Mouse (Mus musculus) stomach, embryonic 15.5 days (tissue): Measurements from ENCODE around the gene Parp1. TPM values are rescaled to one million over a fixed set of nuclear protein-coding genes. Genes with fewer than 3 reads are reported as not detected.
A peak's percentile ranks its signal among the peaks of the same experiment; 100 is the strongest.
"Not testable (repeated sequence)": the region's sequence is repeated elsewhere in the genome, so short reads cannot be mapped to it uniquely, and the experiment has no call there.

ENCODE experiments used
- ATAC-seq: fragments of 200-750 bp; cut with Nextera tagmentation; 2 replicates; pipeline ENCODE4 v1.8.0; 2017; ENCODE audit warnings: low read depth, moderate number of reproducible peaks, moderate TSS enrichment; ENCODE audit not compliant: insufficient read depth, low FRiP score
- H3K27ac ChIP-seq: fragments of 300-500 bp; sonication (generic); 2 replicates; pipeline ENCODE4 v1.5.1; 2015; ENCODE audit warnings: mild to moderate bottlenecking, inconsistent platforms
- H3K27me3 ChIP-seq: fragments of 300-500 bp; sonication (generic); replicated peaks from 2 replicates; pipeline ENCODE4 v1.6.1; 2015; ENCODE audit warnings: inconsistent platforms
- H3K36me3 ChIP-seq: fragments of 300-500 bp; sonication (generic); 2 replicates; pipeline ENCODE4 v1.6.1; 2015; ENCODE audit warnings: inconsistent platforms
- H3K4me1 ChIP-seq: fragments of 300-500 bp; sonication (generic); 2 replicates; pipeline ENCODE4 v1.6.1; 2015; ENCODE audit warnings: inconsistent platforms
- H3K4me2 ChIP-seq: fragments of 300-500 bp; sonication (generic); 2 replicates; pipeline ENCODE4 v1.6.1; 2015; ENCODE audit warnings: mild to moderate bottlenecking, inconsistent platforms
- H3K4me3 ChIP-seq: fragments of 300-500 bp; sonication (generic); replicated peaks from 2 replicates; pipeline ENCODE4 v1.5.1; 2015; ENCODE audit warnings: inconsistent platforms
- H3K9ac ChIP-seq: fragments of 300-500 bp; sonication (generic); 2 replicates; pipeline ENCODE4 v1.6.1; 2015; ENCODE audit warnings: inconsistent platforms
- H3K9me3 ChIP-seq: fragments of 300-500 bp; sonication (generic); 2 replicates; pipeline ENCODE4 v1.6.1; 2016; ENCODE audit warnings: inconsistent platforms
- WGBS: fragments of 180-500 bp; shearing (Covaris S2); methylation state at CpG from one replicate; pipeline ENCODE4 v1.1.7; 2015; 5-methylcytosine and 5-hydroxymethylcytosine counted together
- polyA plus RNA-seq: library from polyadenylated mRNA; unstranded; fragments of >200 nt; fragmentation: Nextera tagmentation; extraction: Ambion mirVana; gene quantifications from 2 replicates; pipeline ENCODE4 v1.2.1, GENCODE M21; 2015

Parp1 gene
- polyA plus RNA-seq, 1 experiment from 2014 or later, result 113 TPM

- H3K4me2 ChIP-seq, result no peak overlapping the region
- no peaks in the 10 kb centered on the region for H3K27me3 ChIP-seq
- H3K9me3 ChIP-seq, result no peaks in the 10 kb centered on the region
- H3K4me1 ChIP-seq, result no peaks in the 10 kb centered on the region; the same call in 1 of the 2 replicates
- 58% methylated on average over 4 of the region's 4 CpGs for WGBS
- no peak overlapping the region for H3K27ac ChIP-seq
- no peak; the same call in 1 of the 2 replicates for ATAC-seq
- no peak overlapping the region for H3K9ac ChIP-seq
- H3K36me3 ChIP-seq, result peaks cover 19% of the 10 kb centered on the region
- no peak overlapping the region for H3K4me3 ChIP-seq
Measured at GRCm38 (mm10) chr1:180604579-180604978, 35.9 kb downstream of the Parp1 start.

GRCm38 (mm10) chr1:180606106-180606505, 37.4 kb downstream of the Parp1 start:
- Histone ChIP-seq H3K27ac (no peak overlapping the region), H3K9me3 (no peaks in the 10 kb centered on the region), H3K4me3 (no peak overlapping the region), H3K36me3 (0 out of 2 replicates have a peak, but pooled peaks cover 8% of the 10 kb centered on the region), H3K27me3 (no peaks in the 10 kb centered on the region), H3K9ac (no peak overlapping the region), H3K4me2 (no peak overlapping the region), H3K4me1 (no peaks in the 10 kb centered on the region; the same call in 1 of the 2 replicates)
- WGBS, result 30% methylated on average over 3 of the region's 3 CpGs
- no peak for ATAC-seq

DNA sequence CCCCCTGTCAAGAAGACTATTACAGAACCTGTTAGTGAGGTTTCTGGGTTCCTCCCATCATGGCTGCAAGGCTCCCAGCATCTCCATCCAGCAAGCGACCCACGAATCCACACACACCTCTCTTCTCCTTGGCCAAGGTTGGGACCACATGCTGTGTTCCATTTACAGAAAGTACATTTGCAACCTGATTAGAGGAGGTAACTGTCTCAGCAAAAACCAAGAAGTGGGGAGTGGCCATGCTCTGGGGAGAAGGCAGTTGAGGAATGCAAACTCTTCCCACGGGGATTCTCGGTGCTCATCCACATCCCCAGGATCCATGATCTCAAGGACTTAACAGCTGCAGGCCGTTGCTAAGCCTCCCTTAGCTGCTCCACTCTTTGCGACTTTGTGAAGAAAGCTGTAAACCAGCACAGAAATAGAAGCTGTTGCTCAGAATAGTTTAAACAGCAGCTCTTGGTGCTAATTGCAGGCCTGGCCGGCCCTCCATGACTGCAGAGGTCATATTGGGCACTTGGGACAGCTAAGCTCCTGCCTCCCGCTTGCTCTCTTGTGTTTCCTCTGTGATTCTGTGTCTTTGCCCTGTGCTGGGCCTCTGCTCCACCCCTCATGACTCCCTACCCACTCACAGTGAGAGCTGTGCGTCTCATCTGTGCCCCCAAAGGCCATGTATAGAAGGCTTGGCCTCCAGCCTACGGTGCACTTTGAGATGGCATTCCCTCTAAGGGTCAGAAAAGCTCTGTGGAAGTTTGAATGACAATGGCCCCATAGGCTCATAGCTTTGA, 38.3 kb downstream of the Parp1 start:
- WGBS, result 74% methylated on average over 10 of the region's 10 CpGs
- Histone ChIP-seq H3K27ac (no peak overlapping the region), H3K36me3 (0 out of 2 replicates have a peak, but pooled peaks cover 8% of the 10 kb centered on the region), H3K4me3 (no peak overlapping the region), H3K4me2 (no peak overlapping the region), H3K4me1 (no peaks in the 10 kb centered on the region; the same call in 1 of the 2 replicates), H3K27me3 (no peaks in the 10 kb centered on the region), H3K9ac (no peak overlapping the region), H3K9me3 (no peaks in the 10 kb centered on the region)
- ATAC-seq, result no peak

DNA sequence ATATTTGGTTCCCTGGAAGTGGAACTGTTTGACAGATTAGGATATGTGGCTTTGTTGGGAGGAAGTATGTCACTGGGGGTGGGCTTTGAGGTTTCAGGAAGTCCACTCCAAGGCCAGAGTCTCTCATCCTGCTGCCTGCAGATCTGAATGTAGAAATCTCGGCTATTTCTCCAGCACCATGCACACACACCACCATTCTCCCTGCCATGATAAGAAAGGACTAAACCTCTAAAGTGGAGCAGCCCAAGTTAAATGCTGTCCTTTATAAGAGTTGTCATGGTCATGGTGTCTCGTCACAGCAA, 38.8 kb downstream of the Parp1 start:
- Histone ChIP-seq H3K4me2 (no peak overlapping the region), H3K9me3 (no peaks in the 10 kb centered on the region), H3K9ac (no peak overlapping the region), H3K36me3 (0 out of 2 replicates have a peak, but pooled peaks cover 8% of the 10 kb centered on the region), H3K27ac (no peak overlapping the region), H3K4me1 (no peaks in the 10 kb centered on the region; the same call in 1 of the 2 replicates), H3K4me3 (no peak overlapping the region), H3K27me3 (no peaks in the 10 kb centered on the region)
- 83% methylated on average over 2 of the region's 2 CpGs for WGBS
- ATAC-seq, result no peak

GRCm38 (mm10) chr1:180611842-180612241, 43.1 kb downstream of the Parp1 start:
- ATAC-seq, H3K27ac ChIP-seq, H3K4me2 ChIP-seq, H3K9me3 ChIP-seq, H3K9ac ChIP-seq, H3K27me3 ChIP-seq, H3K4me1 ChIP-seq, H3K36me3 ChIP-seq, H3K4me3 ChIP-seq: not testable (repeated sequence)
- 93% methylated on average over 11 of the region's 14 CpGs for WGBS

GRCm38 (mm10) chr1:180616762-180617161, 48.0 kb downstream of the Parp1 start:
- no peaks in the 10 kb centered on the region for H3K9me3 ChIP-seq
- H3K4me3 ChIP-seq, result no peak overlapping the region
- ATAC-seq, result no peak
- no peaks in the 10 kb centered on the region for H3K36me3 ChIP-seq
- H3K4me2 ChIP-seq, result no peak overlapping the region
- WGBS, result 94% methylated on average over 3 of the region's 3 CpGs
- H3K4me1 ChIP-seq, result no peaks in the 10 kb centered on the region
- H3K9ac ChIP-seq, result no peak overlapping the region
- H3K27me3 ChIP-seq, result no peaks in the 10 kb centered on the region
- H3K27ac ChIP-seq, result no peak overlapping the region

DNA sequence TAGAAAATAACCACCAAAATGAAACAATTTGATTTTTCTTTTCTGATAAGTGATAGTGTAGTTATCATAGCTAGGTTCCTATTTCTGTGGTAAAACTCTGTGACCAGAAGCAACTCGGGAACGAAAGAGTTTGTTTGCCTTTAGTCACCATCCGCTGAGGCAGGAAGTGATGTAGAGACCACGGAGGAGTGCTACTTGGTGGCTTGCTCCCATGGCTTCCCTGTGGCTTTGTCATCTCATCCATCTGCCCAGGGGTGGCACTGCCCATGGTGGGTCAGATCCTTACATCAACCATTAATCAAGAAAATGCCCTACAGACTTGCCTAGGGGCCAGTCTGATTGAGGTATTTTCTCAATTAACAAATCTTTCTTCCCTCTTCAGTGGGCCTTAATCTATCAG, 53.7 kb downstream of the Parp1 start:
- Histone ChIP-seq H3K36me3 (no peaks in the 10 kb centered on the region), H3K27ac (no peak overlapping the region), H3K27me3 (no peaks in the 10 kb centered on the region), H3K4me1 (no peaks in the 10 kb centered on the region), H3K4me2 (no peak overlapping the region), H3K4me3 (no peak overlapping the region), H3K9ac (no peak overlapping the region), H3K9me3 (no peaks in the 10 kb centered on the region)
- WGBS, result 80% methylated on average over 4 of the region's 4 CpGs
- no peak for ATAC-seq

GRCm38 (mm10) chr1:180623911-180624310, 55.2 kb downstream of the Parp1 start:
- Histone ChIP-seq H3K4me2 (no peak overlapping the region), H3K9ac (no peak overlapping the region), H3K36me3 (no peaks in the 10 kb centered on the region), H3K27me3 (no peaks in the 10 kb centered on the region), H3K9me3 (no peaks in the 10 kb centered on the region), H3K4me3 (no peak overlapping the region), H3K27ac (no peak overlapping the region), H3K4me1 (no peaks in the 10 kb centered on the region)
- 93% methylated on average over 2 of the region's 2 CpGs for WGBS
- no peak for ATAC-seq

DNA sequence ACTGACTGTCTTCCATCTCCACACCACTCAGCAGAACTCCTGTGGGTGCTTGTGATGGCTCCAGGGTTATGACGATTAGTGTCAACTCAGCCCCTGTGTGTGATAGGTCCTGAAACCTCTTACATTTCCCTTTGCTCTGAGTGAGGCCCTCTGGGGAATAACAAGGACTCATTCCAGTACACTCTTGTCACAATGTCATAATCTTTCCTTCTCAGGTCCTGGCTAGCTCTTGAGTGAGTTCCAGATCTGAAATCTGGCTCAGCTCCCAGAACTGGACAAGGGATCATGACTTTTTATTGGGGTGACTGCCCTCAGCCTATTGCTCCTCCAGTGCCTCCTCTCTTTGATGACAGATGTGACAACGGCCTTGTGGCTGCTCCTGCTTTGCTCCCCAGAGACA, 57.4 kb downstream of the Parp1 start:
- no peak overlapping the region for H3K9ac ChIP-seq
- 72% methylated on average over 2 of the region's 2 CpGs for WGBS
- no peak overlapping the region for H3K27ac ChIP-seq
- H3K4me1 ChIP-seq, result no peaks in the 10 kb centered on the region
- H3K9me3 ChIP-seq, result no peaks in the 10 kb centered on the region
- no peak overlapping the region for H3K4me2 ChIP-seq
- ATAC-seq, result no peak
- H3K27me3 ChIP-seq, result no peaks in the 10 kb centered on the region
- no peak overlapping the region for H3K4me3 ChIP-seq
- no peaks in the 10 kb centered on the region for H3K36me3 ChIP-seq

- 87% methylated on average over 2 of the region's 2 CpGs for WGBS
Measured at GRCm38 (mm10) chr1:180637796-180638195, 69.1 kb downstream of the Parp1 start.

GRCm38 (mm10) chr1:180639416-180640401, 71.0 kb downstream of the Parp1 start:
- H3K4me2 ChIP-seq, result peak overlapping the region; percentile 63
- H3K9me3 ChIP-seq, result no peaks in the 10 kb centered on the region
- H3K36me3 ChIP-seq, result no peaks in the 10 kb centered on the region
- peaks cover 12% of the 10 kb centered on the region for H3K4me1 ChIP-seq
- peak overlapping the region; percentile 71 for H3K4me3 ChIP-seq
- H3K9ac ChIP-seq, result 0 out of 2 replicates have a peak overlapping the region, but pooled peaks have one; percentile 79
- 0 out of 2 replicates have a peak overlapping the region, but pooled peaks have one; percentile 87 for H3K27ac ChIP-seq
- no peaks in the 10 kb centered on the region for H3K27me3 ChIP-seq
- ATAC-seq, result no peak
- 55% methylated on average over 10 of the region's 10 CpGs for WGBS

More at GRCm38 (mm10) chr1:180637796-180638195, 69.1 kb downstream of the Parp1 start:
- not testable (repeated sequence) for ATAC-seq, H3K4me3 ChIP-seq, H3K4me2 ChIP-seq, H3K27me3 ChIP-seq, H3K9me3 ChIP-seq, H3K9ac ChIP-seq, H3K27ac ChIP-seq, H3K36me3 ChIP-seq
- peaks cover 12% of the 10 kb centered on the region for H3K4me1 ChIP-seq
